Mouse (Mus musculus) gastrocnemius, adult 8-10 months (tissue): Measurements from ENCODE around the gene Zdhhc14. TPM values are rescaled to one million over a fixed set of nuclear protein-coding genes. Genes with fewer than 3 reads are reported as not detected.

Source experiments
- DNase-seq, 2 experiments: peaks; one replicate each; pipeline ENCODE4 v3.0.0; 2022; ENCODE audit warnings: low spot score in 2 of 2
- total RNA-seq, 4 experiments: library from RNA; stranded (reverse); gene quantifications; 2 replicates each; pipeline ENCODE4 v1.2.4; 2022

Gene Zdhhc14
- total RNA-seq, 4 experiments from 2014 or later: 3.2 to 4.5 (median 3.7) TPM

DNA sequence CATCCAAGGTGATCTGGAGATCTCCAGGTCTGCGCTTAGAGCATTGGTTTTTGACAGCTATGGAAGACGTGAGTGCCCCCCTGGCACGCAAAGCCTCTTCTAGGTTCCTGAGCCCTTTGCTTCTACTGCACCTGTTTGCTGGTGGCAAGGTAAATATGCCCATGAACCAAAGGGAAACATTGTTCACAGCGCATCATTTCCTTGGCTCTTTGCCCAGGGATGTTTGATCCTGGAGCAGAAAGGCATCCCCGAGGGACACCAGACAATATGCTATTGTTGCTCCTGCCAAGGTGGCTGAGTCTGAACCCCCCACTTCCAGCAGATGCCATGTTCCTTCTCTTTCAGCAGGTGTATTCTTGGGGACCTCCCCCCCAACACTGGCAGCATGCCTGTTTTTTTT, 61.2 kb downstream of the Zdhhc14 start:
- no peak for DNase-seq

DNA sequence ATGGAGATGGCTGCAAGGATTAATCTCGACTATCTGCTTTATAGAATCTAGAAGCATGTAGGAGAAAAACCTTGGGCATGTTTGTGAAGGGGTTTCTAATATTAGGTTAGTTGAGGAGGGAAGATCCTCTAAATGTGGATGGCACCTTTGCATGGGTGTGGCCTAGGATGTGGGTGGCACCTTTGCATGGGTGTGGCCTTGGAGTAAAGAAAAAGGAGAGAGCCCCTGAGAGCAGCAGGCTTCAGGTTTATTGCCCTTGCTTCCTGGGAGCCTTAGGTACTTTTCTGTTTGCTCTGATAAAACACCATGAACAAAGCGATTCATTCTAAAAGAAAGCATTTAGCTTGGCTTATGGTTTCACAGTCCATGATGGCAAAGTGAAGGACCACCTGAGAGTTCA, 62.2 kb downstream of the Zdhhc14 start:
- no peak for DNase-seq

DNA sequence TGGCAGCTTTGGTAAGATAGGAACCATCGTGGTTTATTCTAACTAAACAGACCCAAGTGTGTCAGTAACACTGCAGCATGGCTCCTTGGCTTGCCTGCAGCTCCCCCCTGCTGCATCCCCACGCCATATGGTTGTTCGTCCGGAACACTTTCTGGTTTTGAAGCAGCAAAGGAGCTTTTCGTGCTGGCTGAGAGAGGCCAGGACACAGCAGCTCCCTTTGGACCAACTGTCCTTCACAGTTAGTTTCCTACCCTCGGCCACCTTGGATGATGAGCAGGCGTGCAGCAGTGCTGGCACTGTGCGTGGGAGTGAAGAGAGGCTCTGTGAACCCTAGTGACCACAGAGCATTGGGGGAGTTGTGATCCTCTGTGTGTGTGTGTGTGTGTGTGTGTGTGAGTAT, 64.2 kb downstream of the Zdhhc14 start:
- no peak for DNase-seq

DNA sequence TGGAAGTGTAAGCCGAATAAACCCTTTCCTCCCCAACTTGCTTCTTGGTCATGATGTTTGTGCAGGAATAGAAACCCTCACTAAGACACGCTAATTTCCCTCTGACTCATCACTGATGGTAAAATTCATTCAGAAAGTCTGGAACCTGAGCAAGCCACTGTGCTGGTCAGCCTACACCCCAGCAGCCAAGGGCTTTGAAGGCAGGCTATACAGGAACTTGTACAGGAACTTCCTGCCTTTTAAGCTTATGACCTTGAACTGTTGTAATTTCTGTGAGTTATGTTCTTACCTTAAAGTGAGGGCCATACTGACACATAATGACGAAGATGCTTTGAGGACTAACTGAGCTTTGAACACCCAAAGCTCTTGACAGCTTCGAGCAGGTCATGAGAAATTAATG, 67.9 kb downstream of the Zdhhc14 start:
- DNase-seq: no peak

- no peak for DNase-seq
Measured at GRCm38 (mm10) chr17:5563108-5563507, 70.8 kb downstream of the Zdhhc14 start.

GRCm38 (mm10) chr17:5566006-5566405, 73.6 kb downstream of the Zdhhc14 start:
- DNase-seq: no peak

GRCm38 (mm10) chr17:5567943-5568342, 75.6 kb downstream of the Zdhhc14 start:
- no peak for DNase-seq

DNA sequence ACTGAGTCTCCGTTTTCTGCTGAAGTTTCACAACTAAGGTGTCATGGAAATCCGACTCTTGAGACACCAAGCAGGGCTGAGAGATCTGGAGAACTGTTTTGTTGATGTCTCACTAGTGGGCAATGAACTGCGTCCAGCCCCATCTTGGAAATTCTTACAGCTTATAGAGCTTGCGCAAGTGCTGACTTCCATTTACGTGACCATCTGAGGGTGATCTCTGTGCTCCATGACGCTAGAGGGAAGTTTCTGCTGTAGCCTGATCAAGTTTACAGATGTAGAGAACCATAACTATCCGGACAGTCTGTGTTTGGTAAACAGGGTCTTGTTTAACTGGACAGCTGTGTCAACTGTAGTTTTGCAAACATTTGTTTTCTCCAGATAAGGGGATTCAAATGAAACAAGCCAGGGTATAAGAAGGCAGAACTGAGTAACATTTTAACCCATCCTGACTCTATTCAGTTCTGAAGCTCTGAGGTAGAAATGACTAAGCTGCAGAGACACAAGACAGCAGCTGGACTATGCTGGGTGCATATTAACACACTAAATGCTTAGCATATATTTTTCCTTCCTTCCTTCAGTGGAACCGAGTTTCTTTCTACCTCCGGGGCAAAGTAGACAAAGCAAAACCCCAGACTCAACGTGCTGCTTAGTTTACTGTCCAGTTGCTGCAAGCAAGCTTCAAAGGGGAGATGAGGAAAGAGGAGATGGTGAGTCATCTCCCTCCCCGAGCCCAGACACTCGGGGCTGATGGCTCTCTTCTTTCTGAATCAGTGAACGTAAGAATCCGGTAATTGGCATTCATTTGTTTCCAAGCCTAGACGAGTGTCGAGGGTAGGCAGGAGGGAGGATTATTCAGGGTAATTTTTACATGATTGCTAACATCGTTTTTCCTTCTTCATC, 77.0 kb downstream of the Zdhhc14 start:
- no peak for DNase-seq

DNA sequence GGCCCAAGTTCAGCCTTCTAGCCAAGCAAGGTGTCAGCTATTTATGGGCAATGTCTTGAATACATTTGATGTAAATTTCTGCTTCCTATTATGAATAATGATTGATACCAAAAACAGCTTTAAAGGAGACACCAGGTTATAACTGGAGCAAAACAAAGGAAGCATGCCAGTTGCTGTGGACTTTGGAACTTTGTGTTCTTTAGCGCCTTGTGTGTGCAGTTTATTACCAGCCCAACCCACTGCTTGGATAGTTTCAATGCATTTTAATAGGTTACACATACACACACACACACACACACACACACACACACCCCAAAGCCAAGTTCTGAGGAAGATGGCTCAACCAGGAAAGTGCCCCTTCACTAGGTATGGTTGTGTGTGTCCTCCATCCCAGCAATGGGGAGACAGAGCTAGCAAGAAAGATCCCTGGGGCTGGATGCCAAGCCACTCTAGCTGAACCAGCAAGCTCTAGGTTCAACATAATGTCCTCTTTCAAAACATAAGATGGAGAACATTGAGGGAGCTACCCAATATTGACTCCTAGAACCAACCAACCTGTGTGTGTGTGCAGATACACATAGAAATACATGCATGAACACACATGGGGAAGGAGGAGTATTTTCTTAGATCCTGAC, 79.9 kb downstream of the Zdhhc14 start:
- no peak for DNase-seq

- peak; percentile 28 to 50 for DNase-seq
Measured at GRCm38 (mm10) chr17:5572745-5573420, 80.5 kb downstream of the Zdhhc14 start.

DNA sequence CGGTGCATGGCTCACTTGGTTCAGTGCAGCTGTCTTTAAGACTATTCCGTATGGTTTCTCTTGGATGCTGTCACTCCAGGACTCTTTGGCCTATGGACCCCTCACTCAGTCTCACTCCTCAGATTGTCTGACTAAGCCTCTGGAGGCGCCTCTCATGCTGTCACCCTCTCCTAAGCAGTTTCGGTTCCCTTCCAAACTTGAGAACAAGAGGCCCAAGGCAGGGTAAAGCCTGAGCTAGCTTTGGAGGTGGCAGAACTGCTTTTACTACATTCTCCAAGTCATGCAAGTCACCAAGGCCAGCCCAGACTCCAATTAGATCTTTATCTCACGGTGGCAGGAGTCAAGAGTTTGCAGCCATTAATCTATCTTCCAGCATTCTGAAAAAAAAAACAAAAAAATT, 82.3 kb downstream of the Zdhhc14 start:
- no peak for DNase-seq

DNA sequence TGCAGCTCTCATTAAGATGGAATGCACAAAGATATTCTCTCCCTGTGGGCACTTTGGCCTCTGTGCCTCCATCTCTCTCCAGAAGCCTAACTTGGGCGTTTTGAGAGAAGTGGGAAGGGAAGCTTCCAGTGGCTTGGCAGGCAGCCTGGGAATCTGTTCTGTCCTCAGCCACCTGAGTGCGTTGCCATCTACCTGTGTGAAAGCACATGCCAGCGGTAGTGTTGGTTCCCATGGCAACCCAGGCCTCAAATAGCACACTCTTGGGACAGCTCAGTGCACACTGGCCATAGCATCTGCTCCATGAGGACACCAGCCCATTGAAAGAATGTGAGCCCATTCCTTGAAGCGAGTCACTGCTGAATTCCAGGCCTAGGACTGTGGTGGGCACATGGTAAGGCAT, 83.2 kb downstream of the Zdhhc14 start:
- no peak for DNase-seq

- DNase-seq: no peak
Measured at GRCm38 (mm10) chr17:5582232-5582631, 89.9 kb downstream of the Zdhhc14 start.

GRCm38 (mm10) chr17:5582937-5583336, 90.6 kb downstream of the Zdhhc14 start:
- no peak for DNase-seq

DNA sequence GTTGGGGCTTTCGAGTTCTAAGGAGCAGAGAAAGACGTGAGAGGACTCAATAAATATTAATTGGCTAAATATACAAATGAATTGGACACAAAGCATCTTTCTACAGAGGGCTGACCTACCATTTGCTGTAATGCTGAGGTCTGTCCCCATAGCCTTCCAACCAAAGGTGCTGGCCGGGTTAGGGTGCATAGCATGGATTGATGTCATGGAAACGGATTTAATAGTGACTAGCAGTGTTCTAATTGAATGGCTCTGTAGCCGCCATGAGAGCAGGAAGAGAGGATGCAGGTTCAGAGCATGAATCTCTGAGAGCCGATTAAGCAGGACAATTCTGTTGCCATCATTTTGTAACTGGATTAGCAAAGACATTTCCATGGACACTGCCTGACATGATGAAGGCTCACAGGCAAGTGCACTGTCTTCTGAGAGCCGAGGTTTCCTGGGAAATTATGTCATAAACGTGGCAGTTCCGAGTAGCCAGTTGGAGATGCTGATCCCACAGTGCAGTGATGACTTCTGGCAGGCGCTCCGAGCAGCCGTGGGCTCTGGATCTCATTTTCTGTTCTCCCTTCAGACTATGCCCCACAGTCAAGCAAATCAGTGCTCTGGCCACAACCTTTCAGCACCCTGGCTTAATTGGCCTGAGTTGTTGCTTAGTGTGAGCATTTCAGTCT, 91.3 kb downstream of the Zdhhc14 start:
- DNase-seq: no peak

- DNase-seq: no peak
Measured at GRCm38 (mm10) chr17:5591604-5592209, 99.3 kb downstream of the Zdhhc14 start.

DNA sequence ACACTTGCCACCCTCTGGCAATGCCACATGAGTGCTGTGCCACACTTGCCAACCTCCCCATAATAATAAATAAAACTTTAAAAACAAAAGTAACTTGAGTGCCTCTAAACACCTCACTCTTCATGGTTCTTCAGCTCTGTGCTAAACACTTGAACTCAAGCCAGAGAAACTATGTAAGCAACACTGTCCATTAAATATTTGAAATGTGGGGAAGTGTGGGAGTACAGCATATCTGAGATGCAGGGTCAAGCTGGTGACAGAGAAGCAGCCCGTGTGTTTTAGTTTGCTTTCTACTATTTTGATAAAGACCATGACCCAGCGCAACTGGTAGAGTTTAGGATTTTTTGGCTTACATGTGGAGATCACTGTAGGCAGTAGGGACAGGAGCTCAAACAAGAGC, 100.7 kb downstream of the Zdhhc14 start:
- no peak for DNase-seq

DNA sequence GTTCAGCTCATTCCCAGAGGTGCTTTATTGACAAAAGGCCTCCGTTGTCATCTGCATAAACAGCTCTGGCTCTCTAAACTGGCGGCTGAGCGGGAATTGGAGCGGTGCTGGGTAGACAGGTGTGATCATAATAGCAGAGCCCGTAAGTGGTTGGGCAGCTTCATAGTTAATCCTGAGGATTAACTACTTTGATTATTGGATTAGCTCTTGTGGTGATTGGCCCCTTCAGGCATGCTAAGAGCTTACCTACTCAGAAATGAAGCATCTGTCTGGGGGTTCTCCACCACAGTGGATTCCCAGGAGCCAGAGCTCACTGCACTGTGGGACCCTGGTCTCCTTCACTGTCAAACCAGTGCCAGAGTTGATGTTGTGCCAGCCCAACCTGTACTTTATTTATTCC, 102.7 kb downstream of the Zdhhc14 start:
- DNase-seq: no peak

GRCm38 (mm10) chr17:5596490-5596889, 104.1 kb downstream of the Zdhhc14 start:
- DNase-seq: no peak

DNA sequence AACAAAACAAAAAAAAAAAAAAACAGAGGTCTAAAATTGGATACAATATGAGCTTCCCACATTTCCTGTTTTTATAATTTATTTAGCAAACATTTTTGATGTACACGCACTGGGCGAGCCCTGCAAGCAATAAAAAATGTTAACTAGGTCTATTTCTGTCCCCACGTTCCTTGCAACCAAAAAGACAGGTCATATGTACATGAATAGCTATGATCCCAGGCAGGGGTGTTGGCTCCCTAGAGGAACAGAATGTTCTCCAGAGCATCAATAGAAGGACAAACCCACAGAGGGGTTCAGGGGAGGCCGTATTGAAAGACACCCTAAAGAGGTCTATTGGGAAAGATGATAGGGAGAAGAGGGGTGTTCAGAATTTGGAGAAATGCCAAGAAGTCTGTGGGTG, 106.6 kb downstream of the Zdhhc14 start:
- DNase-seq: peak in 1 of 2 experiments; percentile 15

- DNase-seq: no peak
Measured at GRCm38 (mm10) chr17:5600505-5601027, 108.2 kb downstream of the Zdhhc14 start.
